Mouse (Mus musculus) Patski (cell line): ENCODE data around the gene Rassf1. TPM values are rescaled to one million over a fixed set of nuclear protein-coding genes. Genes with fewer than 3 reads are reported as not detected.

ENCODE experiments used
- ATAC-seq: fragments of 100-300 bp; one replicate; pipeline ENCODE4 v1.8.0; 2021
- CTCF ChIA-PET: fragments of 350-600 bp; sonication (Branson Sonifier 250); formaldehyde crosslinking; loops from one replicate; lab custom pipeline; 2022; ENCODE audit warnings: inconsistent platforms; lab: Charles Lee
- POLR2A ChIA-PET: fragments of 350-600 bp; sonication (Branson Sonifier 250); formaldehyde crosslinking; loops from one replicate; lab custom pipeline; 2022; ENCODE audit warnings: antibody characterized with exemption, inconsistent platforms; lab: Charles Lee
- DNase-seq: peaks from one replicate; pipeline ENCODE4 v3.0.0-alpha.2; 2011; ENCODE audit warnings: low read depth, low spot score
- H3K27me3 ChIP-seq: fragments of 371-371 bp; one replicate; pipeline ENCODE4 v1.5.1; 2021
- CTCF ChIP-seq: fragments of 100-300 bp; IDR thresholded peaks from one replicate; pipeline ENCODE4 v1.5.1; 2021
- in situ Hi-C: fragments of 300-500 bp; cut with MboI; formaldehyde crosslinking; loops from 3 replicates; pipeline ENCODE4 v1.11.1; 2018; ENCODE audit warnings: low pct_unique_long_range_greater_than_20kb, mixed read lengths
- polyA plus RNA-seq: library from polyadenylated mRNA; unstranded; gene quantifications from one replicate; pipeline ENCODE4 v1.2.3, GENCODE M21; 2021

Gene Rassf1
- polyA plus RNA-seq, 1 experiment from 2014 or later: 51.8 TPM

GRCm38 (mm10) chr9:107608741-107609432 is 57.5 kb downstream of the Rassf1 start, which contains the start of gene Sema3b:
TSS of gene Sema3b (minus strand) at chr9:107609229.
- DNase-seq: no peak
- peak; percentile 29 for ATAC-seq
- in situ Hi-C loops: loop anchor here (5.0 kb wide), 2 partner anchors 33 to 68 kb away; partner anchors contain the start of gene Gnat1
- POLR2A ChIA-PET: interaction anchor here (0.6 to 0.9 kb wide), 3 partner anchors 22 to 791 kb away, joined by 3 read pairs; no protein-coding TSS in a partner anchor
- CTCF ChIA-PET: interaction anchor here (1.3 to 8.4 kb wide), 2 partner anchors 33 to 129 kb away, joined by 4 to 91 read pairs; no protein-coding TSS in a partner anchor
- no peak for TF ChIP-seq CTCF
- H3K27me3 ChIP-seq: no peaks in the 10 kb centered on the region

- POLR2A ChIA-PET: interaction anchor here (0.7 to 0.9 kb wide), 2 partner anchors 21 to 35 kb away, joined by 3 read pairs; no protein-coding TSS in a partner anchor
- no peak for TF ChIP-seq CTCF
- no peaks in the 10 kb centered on the region for H3K27me3 ChIP-seq
- CTCF ChIA-PET: interaction anchor here (1.1 to 8.4 kb wide), 4 partner anchors 10 to 129 kb away, joined by 3 to 91 read pairs (median 4); partner anchors contain the start of gene Slc38a3
- in situ Hi-C loops: loop anchor here (5.0 kb wide), 2 partner anchors 33 to 68 kb away; partner anchors contain the start of gene Gnat1
- ATAC-seq: no peak
- DNase-seq: no peak
These were observed 58.1 kb downstream of the Rassf1 start for GRCm38 (mm10) chr9:107609433-107609830.

GRCm38 (mm10) chr9:107611456-107612190 is 60.3 kb downstream of the Rassf1 start:
- ChIA-PET POLR2A (no interaction called here), CTCF (interaction anchor here (0.9 to 8.4 kb wide), 9 partner anchors 10 to 117 kb away, joined by 3 to 91 read pairs (median 5); no protein-coding TSS in a partner anchor)
- in situ Hi-C loops: no loop called here
- ATAC-seq: no peak
- no peaks in the 10 kb centered on the region for H3K27me3 ChIP-seq
- no peak for TF ChIP-seq CTCF
- DNase-seq: no peak

Other genes starting within 250 kb of the Rassf1 start
- 19.2 TPM for gene Hemk1, start 213.2 kb upstream of the Rassf1 start, polyA plus RNA-seq
- 1.2 TPM for gene 6430571L13Rik, start 211.0 kb upstream of the Rassf1 start, polyA plus RNA-seq
- 0.01 TPM for gene Cacna2d2, start 151.9 kb upstream of the Rassf1 start, polyA plus RNA-seq
- 41.1 TPM for gene Tmem115, start 17.6 kb upstream of the Rassf1 start, polyA plus RNA-seq
- gene Cyb561d2, start 9.4 kb upstream of the Rassf1 start, polyA plus RNA-seq: 26.2 TPM
- 32.0 TPM for gene Nprl2, start 9.3 kb upstream of the Rassf1 start, polyA plus RNA-seq
- 7.3 TPM for gene Zmynd10, start 4.3 kb upstream of the Rassf1 start, polyA plus RNA-seq
- gene Tusc2, start 11.7 kb downstream of the Rassf1 start, polyA plus RNA-seq: 30.1 TPM
- gene Hyal2, start 16.4 kb downstream of the Rassf1 start, polyA plus RNA-seq: 34.4 TPM
- gene Hyal1, start 25.4 kb downstream of the Rassf1 start, polyA plus RNA-seq: 1.2 TPM
- 11.3 TPM for gene Naa80, start 27.3 kb downstream of the Rassf1 start, polyA plus RNA-seq
- 1.1 TPM for gene Hyal3, start 29.3 kb downstream of the Rassf1 start, polyA plus RNA-seq
- gene Ifrd2, start 36.1 kb downstream of the Rassf1 start, polyA plus RNA-seq: 19.1 TPM
- gene Sema3b, start 57.7 kb downstream of the Rassf1 start, polyA plus RNA-seq: 39.1 TPM
- 592 TPM for gene Gnai2, start 83.8 kb downstream of the Rassf1 start, polyA plus RNA-seq
- 0.13 TPM for gene Slc38a3, start 118.0 kb downstream of the Rassf1 start, polyA plus RNA-seq
- gene Gnat1, start 128.2 kb downstream of the Rassf1 start, polyA plus RNA-seq: 2.2 TPM
- 272 TPM for gene Sema3f, start 158.9 kb downstream of the Rassf1 start, polyA plus RNA-seq
- gene Rbm5, start 219.4 kb downstream of the Rassf1 start, polyA plus RNA-seq: 113 TPM